Mouse (Mus musculus) frontal cortex, postnatal 36 days (tissue): ENCODE measurements around the gene Zfp710.
A peak's percentile ranks its signal among the peaks of the same experiment; 100 is the strongest.
"Not testable (repeated sequence)": the region's sequence is repeated elsewhere in the genome, so short reads cannot be mapped to it uniquely, and the experiment has no call there.

ENCODE experiments used
- DNase-seq, 2 experiments: peaks; one replicate each; pipeline ENCODE4 v3.0.0; 2022; ENCODE audit warnings: low spot score in 2 of 2

Zfp710 gene

GRCm38 (mm10) chr7:80114451-80115223 is 90.0 kb downstream of the Zfp710 start:
- peak; percentile 53 to 65 for DNase-seq

- DNase-seq = peak; percentile 89
These were observed 90.6 kb downstream of the Zfp710 start, which contains the start of gene Idh2 for GRCm38 (mm10) chr7:80115224-80115590. Gene Idh2, minus strand, starts transcription at chr7:80115392.

- DNase-seq = no peak
These were observed 91.5 kb downstream of the Zfp710 start for GRCm38 (mm10) chr7:80116158-80116557.

- peak; percentile 40 to 56 for DNase-seq
These were observed 94.6 kb downstream of the Zfp710 start for GRCm38 (mm10) chr7:80119198-80119597.

GRCm38 (mm10) chr7:80121083-80121482 is 96.5 kb downstream of the Zfp710 start:
- DNase-seq = no peak

- no peak for DNase-seq
These were observed 98.5 kb downstream of the Zfp710 start for GRCm38 (mm10) chr7:80123115-80123514.

GRCm38 (mm10) chr7:80123672-80124071 is 99.1 kb downstream of the Zfp710 start:
- no peak for DNase-seq

GRCm38 (mm10) chr7:80129278-80129677 is 104.7 kb downstream of the Zfp710 start:
- DNase-seq = no peak

GRCm38 (mm10) chr7:80130344-80131055 is 105.9 kb downstream of the Zfp710 start:
- no peak for DNase-seq

GRCm38 (mm10) chr7:80131315-80131714 is 106.7 kb downstream of the Zfp710 start:
- DNase-seq = not testable (repeated sequence)

- peak in 1 of 2 experiments; percentile 15 for DNase-seq
These were observed 107.9 kb downstream of the Zfp710 start for GRCm38 (mm10) chr7:80132541-80132940.

- peak; percentile 68 to 73 for DNase-seq
These were observed 110.0 kb downstream of the Zfp710 start for GRCm38 (mm10) chr7:80134454-80135172.

GRCm38 (mm10) chr7:80135173-80135532 is 110.5 kb downstream of the Zfp710 start:
- no peak for DNase-seq

GRCm38 (mm10) chr7:80138375-80138774 is 113.8 kb downstream of the Zfp710 start:
- DNase-seq = no peak

- peak; percentile 66 to 75 for DNase-seq
These were observed 116.2 kb downstream of the Zfp710 start for GRCm38 (mm10) chr7:80140815-80141214.
